Mouse (Mus musculus): ENCODE data around the gene Arhgef15. TPM values are rescaled to one million over a fixed set of nuclear protein-coding genes. Genes with fewer than 3 reads are reported as not detected.
"Not testable (repeated sequence)": the region's sequence is repeated elsewhere in the genome, so short reads cannot be mapped to it uniquely, and the experiment has no call there.

Arhgef15 gene
- total RNA-seq (2022) = 10 to 100 TPM; 35.5 to 40.0 (median 38.3) TPM

DNA sequence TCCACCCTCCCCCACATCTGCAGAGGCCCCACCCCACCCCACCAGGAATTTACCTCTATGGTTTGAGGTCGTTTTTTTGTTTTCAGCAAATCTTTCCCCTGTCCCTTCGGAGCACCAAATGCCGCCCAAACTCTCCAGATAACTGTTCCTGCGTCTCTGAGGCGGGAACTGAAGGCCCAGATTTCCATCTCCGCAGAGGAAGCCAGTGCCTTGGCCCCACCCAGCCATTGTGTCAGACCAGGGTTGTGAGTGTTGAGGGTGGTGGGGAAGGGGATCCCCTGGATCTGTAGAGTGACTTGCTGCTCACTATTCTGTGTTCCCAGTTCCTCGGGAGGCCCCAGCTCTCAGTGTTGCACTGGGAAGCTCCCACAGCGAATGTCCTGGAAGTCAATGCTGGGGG lies at the start of gene Arhgef15:
TSS of gene Arhgef15 (minus strand) at position 173 of the 400 bp plus-strand sequence.
- DNase-seq (ENCODE audit: low spot score in 2 of 2) = no peak

DNA sequence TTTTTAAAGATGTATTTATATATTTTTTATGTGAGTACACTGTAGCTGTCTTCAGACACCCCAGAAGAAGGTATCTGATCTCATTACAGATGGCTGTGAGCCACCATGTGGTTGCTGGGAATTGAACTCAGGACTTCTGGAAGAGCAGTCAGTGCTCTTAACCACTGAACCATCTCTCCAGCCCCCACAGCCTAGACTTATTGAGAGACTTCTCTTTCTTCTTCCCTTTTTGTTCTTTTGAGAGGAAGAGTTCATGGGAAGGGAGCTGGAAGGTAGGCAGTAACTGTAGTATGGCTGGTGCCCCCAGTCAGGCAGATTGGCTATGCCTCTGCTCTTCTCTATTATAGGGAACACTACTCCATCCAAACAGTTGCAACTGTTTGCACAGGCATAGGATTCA lies 49.3 kb upstream of the Arhgef15 start:
- DNase-seq (ENCODE audit: low spot score in 2 of 2) = not testable (repeated sequence)

DNA sequence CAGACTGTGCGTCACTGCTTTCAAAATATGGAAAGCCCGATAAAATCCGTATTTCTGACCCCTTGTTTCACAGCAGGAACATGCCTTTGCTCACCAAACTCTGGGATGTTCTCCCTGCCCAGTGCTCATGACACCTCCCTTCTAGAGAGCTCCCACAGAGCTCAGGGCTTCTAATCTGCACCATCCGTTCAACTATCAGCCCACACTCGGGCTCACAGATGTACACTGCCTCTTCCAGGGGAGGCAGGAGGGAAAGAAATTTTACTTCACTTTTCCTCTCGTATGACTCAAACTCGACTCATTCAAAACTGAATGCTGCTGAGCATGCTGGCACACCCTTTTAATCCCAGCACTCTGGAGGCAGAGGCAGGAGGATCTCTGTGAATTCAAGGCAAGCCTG lies 47.9 kb upstream of the Arhgef15 start:
- no peak for DNase-seq (ENCODE audit: low spot score in 2 of 2)

DNA sequence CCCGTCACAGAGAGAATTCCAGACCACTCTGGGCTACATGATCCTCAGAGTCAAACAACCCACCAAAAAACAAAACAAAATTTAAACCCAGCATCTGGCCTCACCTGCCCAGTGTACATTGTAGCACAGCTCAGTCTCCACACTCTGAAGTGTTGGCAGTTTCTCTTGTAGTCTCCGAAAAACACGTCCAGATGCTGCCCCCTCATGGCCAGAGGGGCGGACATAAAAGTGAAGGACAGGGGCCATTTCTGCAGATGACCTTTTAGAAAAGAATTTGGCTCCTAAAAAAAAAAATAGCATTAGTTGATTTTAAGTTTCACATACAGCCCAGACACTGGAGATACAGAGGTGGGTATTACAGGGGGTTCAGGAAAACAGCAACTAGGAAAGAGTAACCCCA lies 46.3 kb upstream of the Arhgef15 start:
- no peak for DNase-seq (ENCODE audit: low spot score in 2 of 2)

DNA sequence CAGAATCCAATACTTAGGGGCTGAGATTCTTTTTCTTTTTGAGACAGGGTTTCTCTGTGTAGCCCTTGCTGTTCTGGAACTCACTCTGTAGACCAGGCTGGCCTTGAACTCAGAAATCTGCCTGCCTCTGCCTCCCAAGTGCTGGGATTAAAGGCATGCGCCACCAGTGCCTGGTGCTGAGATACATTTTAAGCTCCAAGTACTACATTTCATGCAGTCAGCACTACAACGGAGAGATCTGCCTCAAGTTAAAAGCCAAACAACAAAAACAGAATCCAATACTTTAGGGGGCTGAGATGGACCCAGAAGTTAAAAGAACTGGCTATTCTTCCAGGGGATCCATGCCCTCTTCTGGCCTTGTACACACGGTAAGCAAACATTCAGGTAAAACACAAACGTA lies 45.5 kb upstream of the Arhgef15 start:
- DNase-seq (ENCODE audit: low spot score in 2 of 2) = not testable (repeated sequence)

DNA sequence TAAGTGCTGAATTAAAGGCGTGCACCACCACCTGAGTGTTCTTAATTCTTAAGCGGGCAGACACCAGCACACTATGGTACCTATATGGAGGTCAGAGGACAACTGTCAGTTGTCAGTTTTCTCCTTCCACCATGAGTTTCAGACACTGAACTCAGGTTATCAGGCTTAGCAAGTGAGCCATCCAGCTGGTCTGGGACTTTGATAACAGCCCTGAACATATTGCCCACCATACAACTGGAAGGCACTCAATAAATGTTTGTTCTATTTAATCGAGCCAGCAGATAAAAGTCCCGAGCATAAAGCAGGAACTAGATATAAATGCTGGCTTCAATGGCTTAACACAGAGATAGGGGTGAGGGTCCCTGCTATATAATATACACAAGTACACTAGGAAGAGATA lies 39.8 kb upstream of the Arhgef15 start:
- no peak for DNase-seq (ENCODE audit: low spot score in 2 of 2)

DNA sequence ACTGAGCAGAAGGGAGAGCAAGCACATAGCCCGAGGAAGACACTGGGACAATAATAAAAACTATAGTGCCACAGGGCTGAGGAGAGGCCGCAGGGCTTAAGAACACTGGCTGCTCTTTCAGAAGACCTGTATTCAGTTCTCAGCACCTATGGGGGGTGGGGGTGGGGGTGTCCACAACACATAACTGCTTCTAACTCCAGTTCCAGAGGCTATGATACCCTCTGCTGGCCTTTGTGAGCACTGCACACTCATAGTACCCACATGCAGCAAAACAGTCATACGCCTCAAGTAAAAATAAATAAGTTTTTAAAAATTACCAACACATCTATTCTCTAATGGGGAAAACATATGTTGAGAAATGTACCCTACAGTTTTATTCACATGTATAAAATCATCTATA lies 37.1 kb upstream of the Arhgef15 start:
- DNase-seq (ENCODE audit: low spot score in 2 of 2) = no peak

DNA sequence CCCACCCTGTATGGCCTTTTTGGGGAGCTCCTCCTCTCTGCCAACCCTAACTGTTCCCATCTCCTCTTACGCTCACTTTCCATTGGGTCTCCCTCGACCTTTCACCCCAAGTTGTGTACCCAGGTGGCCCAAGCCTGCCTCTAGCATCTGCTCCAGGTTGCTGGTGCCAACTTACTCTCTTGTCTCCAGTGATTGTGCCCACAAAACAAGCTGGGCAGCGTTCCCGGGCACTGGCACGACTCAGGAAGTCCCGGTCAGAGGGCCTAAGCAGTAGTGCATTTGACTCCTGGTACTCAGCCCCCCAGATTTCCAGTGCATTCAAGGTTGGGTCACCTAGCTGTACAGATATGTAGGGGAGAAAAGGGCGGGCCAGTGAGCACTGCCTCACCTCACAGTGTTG lies 35.8 kb upstream of the Arhgef15 start:
- no peak for DNase-seq (ENCODE audit: low spot score in 2 of 2)

DNA sequence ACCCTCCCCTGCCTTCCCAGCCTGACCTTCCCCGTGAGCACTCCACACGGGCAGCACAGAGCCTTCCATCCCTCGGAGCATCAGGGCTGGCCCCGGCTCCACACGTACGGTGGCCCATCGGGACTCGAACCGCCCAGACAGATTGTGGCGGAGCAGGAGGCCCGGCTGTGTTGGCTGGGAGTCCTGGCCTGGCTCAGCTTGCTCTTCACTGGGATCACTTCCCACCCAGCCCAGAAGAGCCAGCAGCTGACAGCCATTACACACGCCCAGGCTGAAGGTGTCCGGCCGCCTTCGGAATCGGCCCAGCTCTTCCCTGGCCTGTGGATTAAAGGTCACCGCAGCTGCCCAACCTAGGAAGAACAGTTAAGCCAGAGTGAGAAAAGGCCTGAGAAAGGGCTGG lies 31.1 kb upstream of the Arhgef15 start:
- DNase-seq (ENCODE audit: low spot score in 2 of 2) = no peak

DNA sequence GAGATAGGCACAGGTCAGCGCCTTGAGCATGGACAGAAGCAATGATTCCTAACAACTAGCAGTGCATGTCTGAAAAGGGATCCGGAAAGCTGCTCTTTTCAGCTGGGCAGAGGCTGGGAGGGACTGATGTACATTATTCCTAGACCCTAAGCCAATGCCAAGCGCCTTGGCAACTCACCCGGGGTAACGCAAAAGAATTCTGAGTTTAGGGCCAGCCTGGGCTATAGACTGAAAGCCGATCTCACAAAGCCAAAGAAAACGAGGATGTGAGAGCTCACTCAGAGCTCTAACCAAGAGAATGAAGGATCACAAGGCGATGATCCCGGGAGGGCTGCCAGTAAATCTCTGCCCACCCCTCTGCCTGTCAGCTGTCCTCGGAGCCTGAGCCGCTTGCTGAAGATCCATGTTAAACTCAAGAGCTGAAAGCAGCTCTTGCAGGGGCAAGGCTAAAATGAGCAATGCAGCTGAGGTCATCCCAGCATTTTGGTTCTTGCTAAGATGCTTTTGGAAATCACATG lies 30.1 kb upstream of the Arhgef15 start:
- DNase-seq (ENCODE audit: low spot score in 2 of 2) = no peak

DNA sequence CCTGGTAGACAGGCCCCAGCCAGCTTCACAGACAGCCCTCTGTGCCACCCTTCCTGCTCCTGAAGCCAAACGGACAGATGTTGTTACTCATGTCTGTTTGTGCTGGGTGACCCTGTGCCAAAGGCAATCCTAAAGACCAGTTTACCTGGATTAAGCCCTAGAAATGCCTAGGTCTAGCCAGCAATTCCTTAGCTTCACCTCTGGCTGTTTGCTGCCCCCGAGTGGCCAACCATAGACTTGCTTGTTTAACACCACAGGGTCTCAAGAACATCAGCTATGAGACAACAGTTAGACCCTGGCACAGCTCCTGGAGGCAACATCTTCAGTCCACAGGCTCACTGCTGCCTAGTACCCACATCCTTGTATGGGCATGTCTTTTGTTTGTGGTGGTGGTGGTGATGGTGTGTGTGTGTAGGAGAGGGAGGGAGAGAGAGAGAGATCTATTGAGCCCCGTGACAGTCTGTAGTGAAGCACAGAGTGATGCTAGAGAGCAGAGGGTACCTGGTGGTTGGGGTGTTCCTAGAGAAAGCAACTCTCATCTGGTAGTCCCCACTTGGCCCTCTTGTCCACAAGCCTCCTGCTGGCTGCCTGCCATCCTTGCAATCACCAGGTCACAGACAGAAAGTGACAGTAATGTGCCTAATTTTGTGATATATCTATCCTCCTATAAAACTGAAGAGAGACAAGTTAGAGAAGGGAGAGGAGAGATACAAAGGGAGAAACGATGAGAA lies 25.5 kb upstream of the Arhgef15 start:
- DNase-seq (ENCODE audit: low spot score in 2 of 2) = peak in 1 of 2 experiments; percentile 60

DNA sequence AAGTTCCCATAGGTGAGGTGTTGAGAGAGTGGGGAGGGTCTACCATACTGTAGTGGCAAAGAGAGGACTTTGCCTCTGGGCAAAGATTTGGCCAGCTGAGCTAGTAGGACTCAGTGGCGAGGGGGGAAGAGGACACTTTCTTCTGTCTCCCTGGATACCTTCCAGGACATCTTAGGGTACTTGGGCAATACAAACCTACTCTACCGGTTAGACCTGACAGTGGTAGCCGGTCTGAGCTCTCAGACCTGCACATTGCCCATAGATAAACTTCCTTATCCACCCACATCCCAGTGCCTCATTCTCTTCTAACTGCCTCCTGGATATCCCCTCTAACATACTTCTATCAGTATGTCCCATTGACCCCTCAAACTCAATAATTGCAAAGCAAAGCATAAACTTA lies 23.6 kb upstream of the Arhgef15 start:
- DNase-seq (ENCODE audit: low spot score in 2 of 2) = no peak

DNA sequence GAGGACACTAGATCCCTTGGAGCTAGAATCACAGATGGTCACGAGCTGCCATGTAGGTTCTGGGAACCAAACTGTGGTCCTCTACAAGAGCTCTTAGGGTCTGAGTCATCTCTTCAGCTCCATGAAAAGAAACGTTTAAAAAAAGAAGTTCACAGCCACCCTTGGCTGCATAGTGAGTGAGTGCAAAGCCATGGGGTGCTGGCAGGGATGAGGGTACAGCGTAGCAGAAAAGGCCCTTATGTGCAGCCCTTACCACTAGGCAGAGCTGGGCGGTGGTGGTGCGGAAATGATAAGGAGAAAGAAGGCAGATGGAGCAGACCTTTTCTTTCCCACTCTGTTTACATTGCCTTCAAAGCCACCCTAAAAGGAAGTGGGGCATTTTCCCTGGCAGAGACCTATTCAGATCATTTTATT lies 22.0 kb upstream of the Arhgef15 start:
- peak in 1 of 2 experiments; percentile 59 for DNase-seq (ENCODE audit: low spot score in 2 of 2)

DNA sequence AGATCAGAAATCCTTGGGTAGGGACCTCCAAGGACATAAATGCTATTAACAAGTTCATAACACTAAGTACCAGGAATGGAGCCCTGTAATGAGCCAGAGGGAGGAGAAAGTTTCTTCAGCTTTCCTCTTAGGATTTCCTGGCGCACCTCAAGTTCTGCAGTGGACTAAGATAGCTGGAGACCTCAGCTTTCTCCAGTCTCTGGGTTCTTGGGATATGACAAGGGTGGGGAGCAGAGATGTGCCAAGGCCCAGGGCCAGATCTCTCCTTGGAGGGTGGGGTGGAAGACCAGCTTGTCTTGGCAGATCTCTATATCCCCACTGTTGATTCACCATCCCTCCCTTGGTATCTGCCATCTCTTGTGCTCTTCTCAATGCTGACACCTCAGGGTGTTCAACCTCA lies 18.3 kb upstream of the Arhgef15 start:
- no peak for DNase-seq (ENCODE audit: low spot score in 2 of 2)

DNA sequence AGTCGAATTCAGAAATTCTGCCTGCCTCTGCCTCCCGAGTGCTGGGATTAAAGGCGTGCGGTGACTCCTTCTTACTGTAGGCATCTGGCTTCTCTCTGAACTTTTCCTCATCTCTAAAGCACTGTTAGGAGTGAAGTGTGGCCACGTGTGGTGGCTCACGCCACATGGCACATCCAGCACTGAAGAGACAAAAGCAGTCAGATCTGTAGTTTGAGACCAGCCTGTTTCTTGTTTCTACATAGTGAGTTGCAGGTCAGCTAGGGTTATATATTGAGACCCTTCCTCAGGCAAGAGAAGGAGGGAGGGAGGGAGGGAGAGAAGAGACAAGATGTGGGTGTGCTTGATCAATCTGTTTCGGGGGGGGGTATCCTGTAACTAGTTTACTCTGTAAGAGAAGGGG lies 17.8 kb upstream of the Arhgef15 start, which contains the start of gene Rangrf:
TSS of gene Rangrf (minus strand) at position 101 of the 400 bp plus-strand sequence.
- DNase-seq (ENCODE audit: low spot score in 2 of 2) = no peak

DNA sequence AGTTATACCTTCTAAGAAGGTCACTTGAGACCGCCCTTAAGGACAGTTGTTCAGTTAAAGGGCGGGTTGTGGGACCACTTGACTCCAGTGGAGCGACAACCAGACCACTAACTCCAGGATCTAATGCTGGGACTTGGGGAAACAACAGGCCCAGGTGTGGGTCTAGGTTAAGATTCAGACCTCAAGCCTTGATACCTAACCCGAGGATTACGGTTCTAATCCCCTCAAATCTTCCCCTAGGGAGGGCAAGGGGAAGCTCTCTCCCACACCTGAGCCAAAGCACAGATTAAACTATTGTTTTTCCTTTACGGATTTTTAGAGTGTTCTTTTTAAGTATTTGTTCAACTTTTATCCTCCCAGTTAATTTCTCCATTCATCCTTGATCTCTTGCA lies 16.8 kb upstream of the Arhgef15 start:
- DNase-seq (ENCODE audit: low spot score in 2 of 2) = no peak

DNA sequence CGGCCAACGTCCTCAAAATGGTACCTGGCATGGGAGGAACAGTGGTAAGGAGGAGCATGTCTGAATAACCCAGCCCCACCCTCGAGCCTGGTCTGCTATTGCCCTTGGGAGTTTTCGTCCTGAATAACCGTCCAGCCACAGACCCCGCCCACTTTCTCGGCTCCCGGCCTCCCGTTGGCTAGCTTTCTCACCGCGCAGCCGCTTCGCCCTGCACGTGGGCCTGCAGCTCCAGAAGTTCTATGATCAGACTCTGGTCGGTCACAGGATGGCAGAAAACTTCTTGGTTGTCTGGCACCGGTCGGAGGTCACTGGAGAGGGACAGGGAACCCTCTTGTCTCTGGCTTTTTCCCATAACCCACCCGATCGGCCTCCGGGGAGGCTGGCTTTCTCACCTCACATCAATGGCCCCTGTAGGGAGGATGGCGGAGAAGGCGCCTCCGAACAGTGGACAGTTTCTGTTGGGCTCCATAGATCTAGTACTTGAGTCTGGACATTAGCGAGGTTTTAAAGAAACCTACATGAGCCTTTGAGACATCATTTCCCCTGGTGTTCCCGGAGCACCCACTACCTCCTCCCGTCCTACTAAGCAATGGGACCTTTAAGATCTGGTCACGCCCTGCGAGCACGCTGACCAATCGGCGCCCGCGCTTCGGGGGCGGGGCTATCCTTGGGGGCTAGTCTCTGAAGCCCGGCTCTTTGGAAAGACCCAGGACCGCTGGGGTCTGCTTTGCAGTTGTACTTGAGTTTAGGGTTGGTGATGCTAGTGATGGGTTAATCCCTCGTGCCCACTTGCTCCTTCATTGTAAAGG lies 16.2 kb upstream of the Arhgef15 start:
- DNase-seq (ENCODE audit: low spot score in 2 of 2) = peak; percentile 75 to 80

DNA sequence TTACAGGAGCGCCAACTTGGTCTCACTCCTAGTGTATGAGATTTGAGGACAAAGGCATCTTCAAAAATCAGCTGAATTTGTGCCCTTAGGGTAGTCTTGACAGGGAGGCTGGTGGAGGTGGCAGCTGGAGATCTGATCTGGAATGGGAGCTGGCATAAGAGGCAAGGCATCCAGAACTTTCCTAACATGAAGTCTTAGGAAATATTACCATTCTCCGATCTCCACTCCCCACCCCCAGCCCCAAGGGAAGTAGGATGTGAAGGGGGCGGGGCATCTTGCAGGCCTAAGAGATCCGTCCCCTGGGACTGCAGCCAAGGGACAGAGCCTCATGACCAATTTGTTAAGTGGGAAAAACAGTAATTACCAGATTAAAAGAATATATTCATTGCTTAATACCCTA lies 13.0 kb upstream of the Arhgef15 start:
- no peak for DNase-seq (ENCODE audit: low spot score in 2 of 2)

DNA sequence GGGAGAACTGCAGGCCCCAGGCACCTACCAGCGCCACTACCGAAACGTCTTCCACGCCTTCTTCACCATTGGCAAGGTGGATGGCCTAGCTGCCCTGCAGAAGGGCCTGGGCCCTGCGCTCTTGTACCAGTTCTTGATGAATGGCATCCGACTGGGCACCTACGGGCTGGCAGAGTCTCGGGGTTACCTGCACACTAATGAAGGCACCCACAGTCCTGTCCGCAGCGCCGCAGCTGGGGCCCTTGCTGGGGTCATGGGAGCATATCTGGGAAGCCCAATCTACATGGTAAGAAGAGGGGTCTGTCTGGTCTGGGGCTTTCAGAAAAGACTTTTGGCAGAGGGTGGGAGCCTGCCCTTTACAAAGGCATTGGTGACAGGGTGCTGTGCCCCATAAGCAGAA lies 11.5 kb upstream of the Arhgef15 start:
- DNase-seq (ENCODE audit: low spot score in 2 of 2) = no peak

DNA sequence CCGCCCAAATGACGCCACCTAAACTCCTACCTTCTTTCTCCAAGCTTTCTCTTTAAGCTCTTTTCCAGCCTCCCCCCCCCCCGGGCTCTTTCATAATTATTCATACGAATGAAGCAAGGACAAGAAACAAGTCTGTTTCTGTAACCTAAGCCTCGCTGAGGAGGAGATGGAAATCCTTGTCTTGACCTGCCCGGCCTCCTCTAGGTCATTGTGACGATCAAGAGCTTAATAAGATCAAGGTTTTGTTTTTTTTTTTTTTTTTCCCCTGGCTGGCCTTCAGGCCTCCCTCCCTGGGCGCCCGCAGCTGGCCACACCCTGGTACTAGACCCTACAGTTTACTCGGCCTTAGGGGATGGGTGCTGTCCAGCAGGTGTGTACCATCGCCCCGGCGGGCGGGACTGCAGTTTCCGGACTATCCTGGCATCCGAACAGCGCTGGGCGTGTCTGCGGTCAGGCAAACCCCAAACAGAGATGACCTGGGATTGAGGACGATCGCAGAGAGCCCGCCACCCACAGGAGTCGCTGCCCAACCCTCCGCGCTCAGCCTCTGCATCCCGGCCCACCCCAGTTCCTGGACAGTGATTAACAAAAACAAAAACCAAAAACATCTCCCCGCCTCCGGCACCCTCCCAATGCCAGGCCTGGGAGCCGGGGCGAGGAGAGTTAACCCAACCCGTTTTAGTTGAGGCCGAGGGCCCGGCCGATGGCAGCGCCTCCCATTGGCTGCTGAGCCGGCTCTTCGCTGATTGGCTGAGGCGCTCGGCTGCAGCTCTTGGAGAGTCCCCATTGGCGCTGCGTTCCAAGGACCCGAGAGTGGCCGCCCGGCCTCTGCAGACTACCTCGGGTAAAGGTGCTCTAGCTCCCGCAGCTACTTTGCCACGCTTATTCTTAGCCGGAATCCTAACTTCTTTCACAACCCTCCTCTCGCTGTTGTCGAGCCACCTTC lies 10.3 kb upstream of the Arhgef15 start, which contains the start of gene Slc25a35:
TSS of gene Slc25a35 (plus strand) at position 795 of the 946 bp plus-strand sequence.
- peak; percentile 76 to 91 for DNase-seq (ENCODE audit: low spot score in 2 of 2)

DNA sequence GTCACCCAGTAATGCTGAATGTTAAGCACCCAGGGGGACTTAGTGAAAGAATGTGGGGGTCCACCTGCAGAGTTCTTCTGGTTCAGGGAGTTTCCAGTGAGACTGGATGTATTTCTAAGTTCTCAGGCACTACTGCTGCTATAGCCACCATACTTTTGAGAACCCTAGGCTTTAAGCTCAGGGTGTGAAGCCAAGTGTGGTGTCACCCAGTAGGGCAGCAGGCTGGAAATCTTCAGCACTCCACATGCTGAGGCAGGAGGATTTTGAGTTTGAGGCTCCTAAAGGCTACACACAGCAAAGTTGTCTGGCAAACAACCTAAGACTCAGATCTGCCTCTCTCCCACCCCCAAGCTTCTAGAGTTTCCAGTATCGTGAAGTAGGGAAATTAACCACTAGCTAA lies 9.3 kb upstream of the Arhgef15 start:
- no peak for DNase-seq (ENCODE audit: low spot score in 2 of 2)

All from left cerebral cortex, adult 8-10 months (tissue).